Mouse (Mus musculus): Measurements from ENCODE around the gene Gm20388.

DNA sequence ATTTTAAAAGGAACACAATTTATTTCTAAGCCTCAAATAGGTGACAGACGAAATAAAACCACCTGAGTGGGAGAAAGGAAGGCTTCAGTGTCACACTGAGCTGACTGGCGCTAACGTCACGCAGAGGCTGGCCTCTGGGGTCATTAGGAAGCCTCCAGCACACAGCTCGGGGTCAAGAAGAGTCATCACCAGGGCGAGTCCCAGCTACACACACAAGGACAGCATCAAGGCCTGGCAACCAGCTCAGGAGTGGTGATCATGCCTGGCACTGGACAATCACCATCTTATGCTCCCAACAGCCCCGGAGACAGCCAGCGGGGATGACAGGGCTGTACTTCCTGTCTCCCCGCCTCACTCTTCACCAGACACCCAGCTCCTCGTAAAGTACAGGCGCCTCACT is 1647.1 kb downstream of the Gm20388 start:
- no peak for TF ChIP-seq CTCF (IDR thresholded peaks at IDR 0.05; ENCODE audit: borderline replicate concordance, insufficient read depth, low read depth, low read length)
- TF ChIP-seq POLR2A (IDR thresholded peaks at IDR 0.05; ENCODE audit: borderline replicate concordance, insufficient read depth, low read length), result no peak
